Mouse (Mus musculus): Measurements from ENCODE around the gene Pygm. TPM values are rescaled to one million over a fixed set of nuclear protein-coding genes. Genes with fewer than 3 reads are reported as not detected.

The Pygm gene
- polyA plus RNA-seq, 1 experiment from 2014 or later = 203 TPM

DNA sequence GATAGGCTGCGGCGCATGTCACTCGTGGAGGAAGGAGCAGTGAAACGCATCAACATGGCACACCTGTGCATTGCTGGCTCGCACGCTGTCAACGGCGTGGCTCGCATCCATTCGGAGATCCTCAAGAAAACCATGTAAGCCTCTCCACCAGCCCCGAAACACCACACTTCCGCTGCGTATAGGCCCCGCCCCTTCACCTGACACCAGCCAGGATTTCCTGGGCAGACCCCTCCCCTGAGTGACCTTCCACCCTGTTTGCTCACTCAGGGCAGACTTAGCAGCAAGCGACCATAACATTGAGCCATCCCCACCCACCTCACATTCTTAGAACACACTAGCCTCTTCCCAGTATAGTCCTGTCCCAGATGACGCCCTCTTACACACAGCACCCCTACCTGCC lies 5.6 kb downstream of the Pygm start:
- peaks cover 78% of the 10 kb centered on the region for H3K36me3 ChIP-seq

DNA sequence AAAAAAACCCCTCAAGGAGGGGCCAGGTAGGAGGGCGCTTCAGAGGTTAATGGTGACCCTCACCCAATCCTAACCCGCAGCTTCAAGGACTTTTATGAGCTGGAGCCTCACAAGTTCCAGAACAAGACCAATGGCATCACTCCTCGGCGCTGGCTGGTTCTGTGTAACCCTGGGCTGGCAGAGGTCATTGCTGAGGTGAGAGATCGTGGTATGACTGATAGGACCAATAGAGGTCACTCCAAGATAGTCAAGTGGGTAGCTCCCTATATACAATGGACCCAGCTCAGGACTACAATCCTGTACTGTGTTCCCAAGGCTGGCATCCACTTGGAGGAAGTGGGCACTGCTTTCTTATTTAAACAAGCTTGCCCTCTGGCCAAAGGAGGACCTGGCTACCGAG lies 6.1 kb downstream of the Pygm start:
- Histone ChIP-seq H3K27ac (replicated peaks) (no peak overlapping the region), H3K4me3 (no peak overlapping the region), H3K9me3 (no peaks in the 10 kb centered on the region), H3K4me2 (no peak overlapping the region), H3K36me3 (peaks cover 80% of the 10 kb centered on the region), H3K27me3 (replicated peaks) (no peaks in the 10 kb centered on the region; the same call in 1 of the 2 replicates), H3K9ac (0 out of 2 replicates have a peak overlapping the region, but pooled peaks have one; percentile 40), H3K4me1 (peaks cover 26% of the 10 kb centered on the region)
- WGBS = 63% methylated on average over 6 of the region's 6 CpGs
- no peak for ATAC-seq (ENCODE audit: extremely low read depth, insufficient number of reproducible peaks, low FRiP score, low TSS enrichment)

More for the DNA sequence above, 5.6 kb downstream of the Pygm start:
- Histone ChIP-seq H3K27me3 (replicated peaks) (no peaks in the 10 kb centered on the region; the same call in 1 of the 2 replicates), H3K4me3 (peak overlapping the region; percentile 26), H3K9me3 (no peaks in the 10 kb centered on the region), H3K9ac (peak overlapping the region; percentile 40), H3K27ac (replicated peaks) (no peak overlapping the region), H3K4me2 (peak overlapping the region; percentile 55), H3K4me1 (peaks cover 29% of the 10 kb centered on the region)
- no peak for ATAC-seq (ENCODE audit: extremely low read depth, insufficient number of reproducible peaks, low FRiP score, low TSS enrichment)
- 25% methylated on average over 16 of the region's 16 CpGs for WGBS

DNA sequence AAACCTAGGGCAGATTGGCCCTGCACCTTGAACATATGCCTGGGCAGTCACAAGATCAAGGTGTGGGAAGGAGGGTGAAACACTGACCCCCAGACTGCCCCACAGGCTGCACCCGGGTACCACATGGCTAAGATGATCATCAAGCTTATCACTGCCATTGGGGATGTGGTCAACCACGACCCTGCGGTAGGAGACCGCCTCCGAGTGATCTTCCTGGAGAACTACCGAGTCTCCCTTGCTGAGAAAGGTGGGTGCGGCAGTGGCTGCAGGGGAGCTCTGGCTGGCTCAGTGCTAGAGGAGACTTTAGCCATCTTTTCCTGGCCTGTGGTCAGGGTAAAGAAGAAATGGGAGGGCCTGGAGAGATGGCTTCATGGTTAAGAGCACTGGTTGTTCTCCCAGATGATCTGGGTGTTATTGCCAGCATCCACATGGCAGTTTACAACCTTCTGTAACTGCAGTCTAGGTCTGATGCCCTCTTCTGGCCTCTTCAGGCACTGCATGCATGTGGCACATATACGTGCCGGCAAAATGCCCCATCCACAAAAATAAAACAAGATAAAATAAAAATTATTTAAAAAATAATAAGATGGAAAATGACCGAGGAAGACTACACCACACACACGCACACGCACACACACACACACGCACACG lies 8.7 kb downstream of the Pygm start:
- 89% methylated on average over 14 of the region's 14 CpGs for WGBS
- Histone ChIP-seq H3K4me1 (peaks cover 9% of the 10 kb centered on the region), H3K9me3 (no peaks in the 10 kb centered on the region), H3K4me2 (no peak overlapping the region), H3K9ac (no peak overlapping the region), H3K36me3 (peaks cover 74% of the 10 kb centered on the region), H3K4me3 (no peak overlapping the region), H3K27me3 (replicated peaks) (no peaks in the 10 kb centered on the region; the same call in 1 of the 2 replicates), H3K27ac (replicated peaks) (no peak overlapping the region)
- no peak for ATAC-seq (ENCODE audit: extremely low read depth, insufficient number of reproducible peaks, low FRiP score, low TSS enrichment)

DNA sequence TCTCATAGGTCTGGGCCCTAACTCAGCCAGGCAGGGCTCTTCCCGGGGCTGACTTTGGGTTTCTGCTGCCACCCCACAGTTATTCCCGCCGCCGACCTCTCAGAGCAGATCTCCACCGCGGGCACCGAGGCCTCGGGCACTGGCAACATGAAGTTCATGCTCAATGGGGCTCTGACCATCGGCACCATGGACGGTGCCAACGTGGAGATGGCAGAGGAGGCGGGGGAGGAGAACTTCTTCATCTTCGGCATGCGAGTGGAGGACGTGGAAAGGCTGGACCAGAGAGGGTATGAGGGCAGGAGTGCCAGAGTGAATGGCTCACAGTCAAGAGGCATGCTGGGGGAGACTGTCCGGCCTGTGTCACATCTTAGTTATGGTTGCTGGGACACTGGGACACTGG lies 9.4 kb downstream of the Pygm start:
- H3K27me3 ChIP-seq (replicated peaks) = peaks cover 3% of the 10 kb centered on the region; the same call in 1 of the 2 replicates
- no peak overlapping the region for H3K4me3 ChIP-seq
- WGBS = 86% methylated on average over 16 of the region's 16 CpGs
- peaks cover 16% of the 10 kb centered on the region for H3K4me1 ChIP-seq
- peaks cover 68% of the 10 kb centered on the region for H3K36me3 ChIP-seq
- no peak for ATAC-seq (ENCODE audit: extremely low read depth, insufficient number of reproducible peaks, low FRiP score, low TSS enrichment)
- no peak overlapping the region for H3K4me2 ChIP-seq
- no peak overlapping the region for H3K27ac ChIP-seq (replicated peaks)
- no peaks in the 10 kb centered on the region for H3K9me3 ChIP-seq
- no peak overlapping the region for H3K9ac ChIP-seq

DNA sequence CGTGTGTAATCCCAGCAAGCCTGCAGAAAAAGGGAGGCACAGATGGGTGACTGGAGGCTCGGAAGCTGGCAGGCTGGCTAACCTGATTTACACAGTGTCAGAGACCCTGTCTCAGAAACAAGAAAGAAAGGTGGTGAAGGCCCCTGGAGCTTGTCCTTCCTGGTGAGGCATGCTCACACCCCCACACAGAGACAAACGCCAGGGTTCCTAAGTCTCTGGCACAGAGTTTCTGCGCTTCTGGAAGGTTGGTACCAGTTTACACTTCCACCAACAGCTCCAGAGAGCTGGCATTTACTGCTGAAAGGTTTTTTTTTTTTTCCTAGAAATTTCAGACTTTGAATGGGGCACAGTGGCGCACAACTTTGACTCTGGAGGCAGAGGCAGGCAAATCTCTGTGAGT lies 12.0 kb downstream of the Pygm start:
- Histone ChIP-seq H3K9me3 (no peaks in the 10 kb centered on the region), H3K27ac (replicated peaks) (no peak overlapping the region), H3K9ac (no peak overlapping the region), H3K4me1 (peaks cover 30% of the 10 kb centered on the region), H3K4me3 (no peak overlapping the region), H3K36me3 (peaks cover 42% of the 10 kb centered on the region), H3K27me3 (replicated peaks) (peaks cover 14% of the 10 kb centered on the region), H3K4me2 (no peak overlapping the region)
- WGBS = 87% methylated on average over 5 of the region's 5 CpGs
- ATAC-seq (ENCODE audit: extremely low read depth, insufficient number of reproducible peaks, low FRiP score, low TSS enrichment) = no peak

DNA sequence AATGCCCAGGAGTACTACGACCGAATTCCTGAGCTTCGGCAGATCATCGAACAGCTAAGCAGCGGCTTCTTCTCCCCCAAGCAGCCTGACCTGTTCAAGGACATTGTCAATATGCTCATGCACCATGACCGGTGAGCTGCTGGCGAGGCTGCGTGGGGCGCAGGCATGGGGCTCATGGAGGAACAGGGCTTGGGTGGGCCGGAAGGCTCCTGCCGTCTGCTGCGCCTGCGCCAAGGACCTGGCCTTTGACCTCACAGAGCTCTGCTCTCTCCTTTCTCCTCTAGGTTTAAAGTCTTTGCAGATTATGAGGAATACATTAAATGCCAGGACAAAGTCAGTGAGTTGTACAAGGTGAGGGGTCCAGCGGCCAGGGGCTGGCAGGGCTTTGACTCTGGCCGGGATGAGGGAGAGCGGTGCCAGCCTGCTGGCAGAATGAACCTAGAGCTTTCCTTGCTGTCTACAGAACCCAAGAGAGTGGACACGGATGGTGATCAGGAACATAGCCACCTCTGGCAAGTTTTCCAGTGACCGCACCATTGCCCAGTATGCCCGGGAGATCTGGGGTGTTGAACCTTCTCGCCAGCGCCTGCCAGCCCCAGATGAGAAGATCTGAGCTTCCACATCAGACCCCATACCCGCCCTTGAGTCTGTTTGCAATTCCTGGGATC lies 13.5 kb downstream of the Pygm start:
- no peak overlapping the region for H3K4me3 ChIP-seq
- peak overlapping the region; percentile 98; the same call in 1 of the 2 replicates for H3K4me2 ChIP-seq
- peak overlapping the region; percentile 63; the same call in 1 of the 2 replicates for H3K27ac ChIP-seq (replicated peaks)
- no peak for ATAC-seq (ENCODE audit: extremely low read depth, insufficient number of reproducible peaks, low FRiP score, low TSS enrichment)
- no peaks in the 10 kb centered on the region for H3K9me3 ChIP-seq
- H3K36me3 ChIP-seq = peaks cover 28% of the 10 kb centered on the region
- H3K4me1 ChIP-seq = peaks cover 41% of the 10 kb centered on the region
- H3K27me3 ChIP-seq (replicated peaks) = peaks cover 24% of the 10 kb centered on the region
- 82% methylated on average over 22 of the region's 22 CpGs for WGBS
- H3K9ac ChIP-seq = no peak overlapping the region

DNA sequence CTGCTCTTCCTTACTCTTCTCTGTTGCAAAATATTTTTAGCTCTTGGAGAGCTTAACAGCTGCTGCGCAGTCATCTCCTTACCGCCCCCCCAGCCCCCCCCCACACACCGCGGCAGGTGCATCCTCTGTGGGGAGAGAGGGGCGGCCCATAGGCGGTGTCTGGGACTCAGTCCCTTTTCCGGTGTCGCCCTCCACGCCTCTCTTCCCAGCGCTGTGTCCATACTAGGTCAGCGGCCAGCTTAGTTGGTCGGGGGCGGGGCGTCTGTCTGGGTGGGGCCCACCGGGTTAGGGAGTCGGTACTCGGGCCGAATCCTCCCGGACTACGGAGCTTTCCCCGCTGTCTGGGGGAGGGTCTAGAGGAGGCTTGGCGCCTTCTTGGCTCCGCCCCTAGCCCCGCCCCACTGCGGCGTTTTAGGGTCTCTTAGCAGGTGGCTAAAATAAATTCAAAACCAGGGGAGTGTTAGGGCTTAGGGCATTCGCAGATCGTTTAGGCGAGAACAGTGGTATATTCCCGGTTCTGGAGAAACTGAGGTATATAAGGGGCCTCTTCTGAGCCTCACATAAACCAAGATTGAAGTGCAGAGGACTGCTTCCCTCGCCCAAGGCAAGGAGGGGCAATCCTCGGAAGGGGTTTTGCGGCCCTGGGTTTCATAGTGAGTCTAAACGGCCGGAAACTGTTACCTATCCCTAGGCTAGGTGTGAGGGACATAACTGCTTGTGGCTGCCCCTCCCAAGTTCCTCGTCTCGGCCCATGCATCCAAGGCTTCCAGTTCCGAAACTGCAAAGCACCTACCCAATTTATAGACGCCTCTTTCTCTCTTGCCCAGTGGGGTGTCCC lies 14.5 kb downstream of the Pygm start:
- Histone ChIP-seq H3K9me3 (no peaks in the 10 kb centered on the region), H3K27me3 (replicated peaks) (peaks cover 32% of the 10 kb centered on the region), H3K4me2 (peak overlapping the region; percentile 98), H3K9ac (peak overlapping the region; percentile 84), H3K36me3 (peaks cover 18% of the 10 kb centered on the region), H3K4me1 (peaks cover 41% of the 10 kb centered on the region), H3K4me3 (peak overlapping the region; percentile 68), H3K27ac (replicated peaks) (peak overlapping the region; percentile 63)
- no peak for ATAC-seq (ENCODE audit: extremely low read depth, insufficient number of reproducible peaks, low FRiP score, low TSS enrichment)
- WGBS = 1% methylated on average over 39 of the region's 39 CpGs

DNA sequence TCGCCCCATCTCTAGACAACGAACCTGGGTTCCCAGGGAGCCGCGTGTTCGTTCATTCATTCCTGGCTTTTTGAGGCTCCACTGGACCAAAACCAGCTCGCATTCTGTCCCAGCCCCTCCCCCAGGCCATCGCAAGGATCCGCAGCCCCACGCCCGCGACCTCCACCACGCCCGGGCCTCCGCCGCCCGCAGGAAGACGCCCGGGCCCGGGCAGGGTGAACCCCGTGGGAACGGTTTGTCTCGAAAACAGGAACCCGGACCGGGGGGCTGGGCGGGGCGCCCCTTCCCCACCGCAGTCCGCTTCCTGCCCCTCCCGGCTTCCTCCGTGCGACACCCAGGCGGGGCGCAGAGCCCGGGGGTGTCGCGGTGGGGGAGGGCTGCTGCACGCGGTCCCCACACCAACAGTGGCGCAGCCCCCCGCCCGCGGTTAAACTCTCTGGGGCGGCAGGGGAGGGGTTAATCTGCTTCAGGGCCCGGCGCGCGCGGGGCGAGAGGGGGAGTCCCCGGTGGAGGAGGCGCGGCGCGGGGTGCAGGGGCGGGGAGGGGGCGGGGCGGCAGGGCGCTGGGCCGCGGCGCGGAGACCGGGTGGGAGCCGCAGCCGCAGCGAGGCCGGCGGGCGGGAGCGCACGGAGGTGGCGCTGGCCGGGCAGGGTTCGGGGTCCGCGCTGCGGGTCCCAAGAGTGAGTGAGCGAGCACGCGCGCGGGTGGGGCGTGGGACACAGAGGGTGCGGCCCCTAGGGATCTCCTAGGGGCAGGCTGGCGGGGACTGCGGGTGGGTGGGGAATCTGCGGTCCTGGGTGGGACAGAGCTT lies 15.3 kb downstream of the Pygm start, which contains the start of gene Rasgrp2:
Gene Rasgrp2 (plus strand): TSS at position 56 of the 811 bp plus-strand sequence.
- H3K9ac ChIP-seq = peak within 1 kb of the TSS; percentile 84
- peak within 1 kb of the TSS; percentile 63 for H3K27ac ChIP-seq (replicated peaks)
- H3K27me3 ChIP-seq (replicated peaks) = peaks cover 39% of the 10 kb centered on the region
- peak within 1 kb of the TSS; percentile 68 for H3K4me3 ChIP-seq
- H3K9me3 ChIP-seq = no peaks in the 10 kb centered on the region
- peaks cover 12% of the 10 kb centered on the region for H3K36me3 ChIP-seq
- peaks cover 41% of the 10 kb centered on the region for H3K4me1 ChIP-seq
- peak within 1 kb of the TSS; percentile 98 for H3K4me2 ChIP-seq
- WGBS = under 1% methylated on average over 67 of the region's 87 CpGs
- ATAC-seq (ENCODE audit: extremely low read depth, insufficient number of reproducible peaks, low FRiP score, low TSS enrichment) = peak; percentile 5; the same call in 1 of the 2 replicates

DNA sequence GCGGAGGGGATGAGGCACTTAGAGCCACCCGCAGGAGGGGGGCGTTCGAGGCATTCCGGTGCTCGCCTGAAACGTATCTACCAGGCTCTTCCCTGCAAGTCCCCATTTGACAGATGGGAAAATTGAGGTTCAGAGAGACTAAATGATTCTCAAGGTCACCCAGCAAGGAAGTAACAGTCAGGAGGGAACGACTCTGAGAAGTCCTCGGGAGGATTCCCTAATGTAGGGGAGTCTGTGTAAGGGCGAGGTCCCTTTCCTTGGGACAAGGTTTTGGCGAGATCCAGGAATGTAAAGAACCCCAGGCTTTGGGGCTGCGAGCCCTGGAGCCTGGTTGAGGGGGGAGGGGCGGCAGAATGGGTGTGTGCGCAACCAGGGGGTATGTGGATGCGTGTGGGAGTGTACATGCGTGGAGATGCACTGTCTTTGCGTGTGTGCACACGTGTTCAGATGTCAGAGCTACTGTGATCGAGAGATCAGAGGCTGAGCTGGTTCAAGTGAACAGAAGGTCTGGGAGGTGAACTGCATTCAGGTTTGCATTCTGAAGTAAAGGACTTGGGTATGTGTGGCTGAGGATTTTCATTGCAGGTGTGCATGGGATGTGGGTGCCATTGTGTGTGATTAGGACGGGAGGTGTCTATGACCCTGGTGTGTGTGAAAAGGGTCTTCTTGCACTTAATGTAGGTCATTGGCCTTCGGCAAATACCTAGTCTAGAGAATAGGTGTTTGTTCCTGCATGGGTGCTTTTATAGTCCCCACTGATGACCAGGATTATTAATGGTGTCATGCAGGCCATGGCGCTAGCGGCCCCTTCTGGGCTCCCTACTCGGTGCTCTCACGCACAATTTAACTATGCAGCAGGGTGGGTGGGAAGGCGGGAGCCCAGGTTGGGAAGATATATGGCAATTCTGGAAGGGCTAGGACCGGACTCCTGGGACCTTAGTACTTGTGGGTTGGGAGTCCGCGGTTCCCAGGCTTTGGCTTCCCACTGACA lies 16.2 kb downstream of the Pygm start:
- H3K4me3 ChIP-seq = peak overlapping the region; percentile 68
- H3K27ac ChIP-seq (replicated peaks) = peak overlapping the region; percentile 63
- 2% methylated on average over 28 of the region's 29 CpGs for WGBS
- H3K9me3 ChIP-seq = no peaks in the 10 kb centered on the region
- H3K9ac ChIP-seq = peak overlapping the region; percentile 84
- peak overlapping the region; percentile 98 for H3K4me2 ChIP-seq
- H3K27me3 ChIP-seq (replicated peaks) = peaks cover 41% of the 10 kb centered on the region
- ATAC-seq (ENCODE audit: extremely low read depth, insufficient number of reproducible peaks, low FRiP score, low TSS enrichment) = no peak
- H3K36me3 ChIP-seq = peaks cover 7% of the 10 kb centered on the region
- H3K4me1 ChIP-seq = peaks cover 41% of the 10 kb centered on the region

Measured in heart, embryonic 13.5 days (tissue).